Mouse (Mus musculus) heart, embryonic 13.5 days (tissue): ENCODE measurements around the gene Rhox4g. TPM values are rescaled to one million over a fixed set of nuclear protein-coding genes. Genes with fewer than 3 reads are reported as not detected.
"Not testable (repeated sequence)": the region's sequence is repeated elsewhere in the genome, so short reads cannot be mapped to it uniquely, and the experiment has no call there.

Experiments used
- ATAC-seq: fragments of 200-750 bp; cut with Nextera tagmentation; 2 replicates; pipeline ENCODE4 v1.8.0; 2017; ENCODE audit warnings: moderate TSS enrichment; ENCODE audit not compliant: insufficient number of reproducible peaks, low FRiP score, low TSS enrichment; ENCODE audit errors: extremely low read depth
- H3K27ac ChIP-seq: fragments of 300-500 bp; sonication (generic); replicated peaks from 2 replicates; pipeline ENCODE4 v1.5.1; 2015; ENCODE audit warnings: moderate library complexity, mild to moderate bottlenecking, inconsistent platforms
- H3K27me3 ChIP-seq: fragments of 300-500 bp; sonication (generic); replicated peaks from 2 replicates; pipeline ENCODE4 v1.6.1; 2015; ENCODE audit warnings: mild to moderate bottlenecking, inconsistent platforms
- H3K36me3 ChIP-seq: fragments of 300-500 bp; sonication (generic); 2 replicates; pipeline ENCODE4 v1.6.1; 2015; ENCODE audit warnings: mild to moderate bottlenecking, inconsistent platforms
- H3K4me1 ChIP-seq: fragments of 300-500 bp; sonication (generic); 2 replicates; pipeline ENCODE4 v1.6.1; 2015; ENCODE audit warnings: inconsistent platforms
- H3K4me2 ChIP-seq: fragments of 300-500 bp; sonication (generic); 2 replicates; pipeline ENCODE4 v1.6.1; 2015; ENCODE audit warnings: inconsistent platforms, mild to moderate bottlenecking, moderate library complexity
- H3K4me3 ChIP-seq: fragments of 300-500 bp; sonication (generic); 2 replicates; pipeline ENCODE4 v1.5.1; 2015; ENCODE audit warnings: moderate library complexity, mild to moderate bottlenecking, inconsistent platforms
- H3K9ac ChIP-seq: fragments of 300-500 bp; sonication (generic); 2 replicates; pipeline ENCODE4 v1.6.1; 2015; ENCODE audit warnings: inconsistent platforms, mild to moderate bottlenecking, moderate library complexity
- H3K9me3 ChIP-seq: fragments of 300-500 bp; sonication (generic); 2 replicates; pipeline ENCODE4 v1.6.1; 2016; ENCODE audit warnings: inconsistent platforms
- WGBS: fragments of 180-500 bp; shearing (Covaris S2); methylation state at CpG from one replicate; pipeline ENCODE4 v1.1.7; 2015; ENCODE audit warnings: mixed read lengths; 5-methylcytosine and 5-hydroxymethylcytosine counted together
- polyA plus RNA-seq: library from polyadenylated mRNA; unstranded; fragments of >200 nt; fragmentation: Nextera tagmentation; extraction: Ambion mirVana; gene quantifications from 2 replicates; pipeline ENCODE4 v1.2.1, GENCODE M21; 2015

Rhox4g gene
- not detected in 2 replicates for polyA plus RNA-seq

GRCm38 (mm10) chrX:37651227-37651626, at the start of gene Rhox4g:
Rhox4g (minus strand) TSS chrX:37651327.
- not testable (repeated sequence) for H3K4me1 ChIP-seq, H3K4me2 ChIP-seq, H3K27me3 ChIP-seq, H3K9me3 ChIP-seq, H3K27ac ChIP-seq, H3K4me3 ChIP-seq, ATAC-seq, H3K36me3 ChIP-seq, H3K9ac ChIP-seq
- 81% methylated on average over 16 of the region's 20 CpGs for WGBS

DNA sequence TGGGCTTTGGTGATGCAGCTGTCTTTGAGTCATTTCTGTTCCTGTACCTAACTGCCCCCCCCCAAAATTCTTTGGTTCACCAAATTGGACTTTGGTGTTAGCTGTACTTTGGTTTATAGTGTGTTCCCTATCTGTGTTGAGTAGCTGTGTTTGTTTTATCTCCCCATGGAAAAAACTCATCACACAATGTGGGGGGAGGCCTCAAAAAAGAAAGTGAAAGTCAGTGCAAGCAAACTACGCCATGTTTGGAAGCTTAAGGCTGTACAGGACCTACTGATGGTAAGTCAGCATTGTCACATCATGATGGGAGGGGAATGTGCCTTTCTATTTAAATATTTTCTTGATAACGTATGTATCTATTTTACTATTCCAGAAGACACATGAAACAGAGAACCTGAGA, 41.1 kb upstream of the Rhox4g start:
- Histone ChIP-seq H3K4me3 (no peak overlapping the region), H3K36me3 (no peaks in the 10 kb centered on the region), H3K4me2 (no peak overlapping the region), H3K27me3 (no peaks in the 10 kb centered on the region), H3K9ac (no peak overlapping the region), H3K27ac (no peak overlapping the region), H3K4me1 (no peaks in the 10 kb centered on the region), H3K9me3 (no peaks in the 10 kb centered on the region)
- ATAC-seq, result no peak
- WGBS, result 71% methylated on average over 2 of the region's 2 CpGs

DNA sequence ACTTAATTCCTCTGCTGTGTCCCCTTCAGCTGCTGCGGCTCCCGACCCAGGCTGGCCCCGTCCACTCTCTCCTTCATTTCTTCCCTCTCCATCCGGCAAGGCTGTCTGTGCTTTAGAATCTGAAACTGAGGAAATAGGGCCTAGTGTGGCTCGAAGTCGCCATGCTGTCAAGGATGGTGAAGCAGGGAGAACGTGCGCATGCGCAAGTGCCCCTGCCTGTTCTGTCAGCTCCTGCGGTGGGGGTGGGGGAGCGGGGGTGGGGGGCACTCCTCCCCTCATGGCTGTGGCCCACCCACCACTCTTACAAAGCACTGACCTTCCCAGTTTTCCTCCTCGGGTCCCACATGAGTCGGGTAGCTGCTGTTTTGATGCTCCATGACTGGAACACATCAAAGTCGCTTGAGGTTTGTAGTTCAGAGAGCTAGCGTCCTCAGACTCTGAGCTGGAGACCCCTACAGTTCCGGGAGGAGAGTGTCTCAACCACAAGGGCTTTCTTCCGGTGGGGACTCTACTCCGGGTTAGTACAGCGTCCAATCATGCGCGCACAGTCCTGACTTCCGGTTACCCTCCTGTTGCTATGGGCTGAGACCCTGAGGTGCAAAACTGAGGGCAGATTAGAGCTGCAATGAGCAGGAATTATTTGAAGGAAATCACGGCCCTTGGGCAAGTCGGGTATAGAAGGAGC, 32.0 kb upstream of the Rhox4g start:
- no peak for ATAC-seq
- 80% methylated on average over 24 of the region's 24 CpGs for WGBS

GRCm38 (mm10) chrX:37673177-37673576, 22.1 kb upstream of the Rhox4g start, which contains the start of gene Rhox2h:
Rhox2h (minus strand) TSS chrX:37673277.
- not testable (repeated sequence) for H3K4me3 ChIP-seq, H3K36me3 ChIP-seq, ATAC-seq, H3K4me2 ChIP-seq, H3K27ac ChIP-seq, H3K9me3 ChIP-seq, H3K4me1 ChIP-seq, H3K9ac ChIP-seq, H3K27me3 ChIP-seq
- WGBS, result 76% methylated on average over 8 of the region's 8 CpGs

More for the DNA sequence above, 32.0 kb upstream of the Rhox4g start:
- no peak overlapping the region for H3K4me3 ChIP-seq
- H3K9me3 ChIP-seq, result no peaks in the 10 kb centered on the region
- no peaks in the 10 kb centered on the region for H3K36me3 ChIP-seq
- no peak overlapping the region for H3K27ac ChIP-seq
- no peak overlapping the region for H3K4me2 ChIP-seq
- no peaks in the 10 kb centered on the region for H3K27me3 ChIP-seq
- H3K9ac ChIP-seq, result no peak overlapping the region
- no peaks in the 10 kb centered on the region for H3K4me1 ChIP-seq

GRCm38 (mm10) chrX:37668664-37669063, 17.5 kb upstream of the Rhox4g start, which contains the start of gene Rhox3h:
Rhox3h (minus strand) TSS chrX:37668764.
- not testable (repeated sequence) for H3K36me3 ChIP-seq, H3K27ac ChIP-seq, H3K4me1 ChIP-seq, H3K9me3 ChIP-seq, H3K27me3 ChIP-seq, H3K4me3 ChIP-seq, H3K4me2 ChIP-seq, H3K9ac ChIP-seq, ATAC-seq
- WGBS, result 64% methylated on average over 1 of the region's 3 CpGs

DNA sequence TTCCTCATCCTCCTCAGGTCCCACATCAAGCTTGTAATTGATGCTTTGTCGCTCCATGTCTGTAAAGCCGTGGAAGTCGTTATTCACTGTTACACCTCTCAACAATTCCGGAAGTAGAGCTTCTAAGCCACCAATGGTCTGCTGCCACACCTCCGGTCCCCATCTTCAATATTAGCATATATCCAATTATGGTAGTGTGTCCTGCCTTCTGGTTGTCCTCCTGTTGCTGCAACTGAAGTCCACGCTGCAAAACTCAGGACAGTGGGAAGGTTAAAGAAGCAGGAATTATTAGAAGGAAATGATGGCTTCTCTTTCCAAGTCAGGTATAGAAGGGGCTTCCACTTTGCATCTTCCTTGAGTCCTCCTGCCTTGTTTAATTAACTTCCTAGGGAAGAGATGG, 7.8 kb downstream of the Rhox4g start, which contains the start of gene Rhox2g:
Rhox2g (minus strand) TSS at position 101 of the 400 bp plus-strand sequence.
- not testable (repeated sequence) for H3K4me1 ChIP-seq, H3K4me3 ChIP-seq, ATAC-seq, H3K9me3 ChIP-seq, H3K27me3 ChIP-seq, H3K27ac ChIP-seq, H3K36me3 ChIP-seq, H3K9ac ChIP-seq, H3K4me2 ChIP-seq
- 79% methylated on average over 6 of the region's 6 CpGs for WGBS

- not testable (repeated sequence) for H3K27ac ChIP-seq, H3K4me3 ChIP-seq, H3K4me2 ChIP-seq, ATAC-seq, H3K9ac ChIP-seq, H3K27me3 ChIP-seq, H3K4me1 ChIP-seq, H3K36me3 ChIP-seq, H3K9me3 ChIP-seq
- WGBS, result 85% methylated on average over 2 of the region's 2 CpGs
Measured at GRCm38 (mm10) chrX:37628512-37628911, 22.6 kb downstream of the Rhox4g start, which contains the start of gene Rhox3g. Rhox3g (minus strand) TSS chrX:37628612.

- not testable (repeated sequence) for H3K4me2 ChIP-seq, H3K9me3 ChIP-seq, H3K36me3 ChIP-seq, H3K27ac ChIP-seq, H3K27me3 ChIP-seq, H3K4me3 ChIP-seq, H3K9ac ChIP-seq, H3K4me1 ChIP-seq, ATAC-seq
- WGBS, result 83% methylated on average over 17 of the region's 19 CpGs
Measured at GRCm38 (mm10) chrX:37607604-37608003, 43.5 kb downstream of the Rhox4g start, which contains the start of gene Rhox4f. Rhox4f (minus strand) TSS chrX:37607704.

Other genes with a start within 250 kb of the Rhox4g start
- gene Rhox2b, start 239.3 kb downstream of the Rhox4g start, polyA plus RNA-seq, result not detected in 2 replicates
- not detected in 2 replicates for gene Rhox4b, start 218.8 kb downstream of the Rhox4g start, polyA plus RNA-seq
- gene Rhox2c, start 197.6 kb downstream of the Rhox4g start, polyA plus RNA-seq, result not detected in 2 replicates
- not detected in 2 replicates for gene Rhox3c, start 192.7 kb downstream of the Rhox4g start, polyA plus RNA-seq
- gene Rhox4c, start 171.0 kb downstream of the Rhox4g start, polyA plus RNA-seq, result not detected in 2 replicates
- not detected in 2 replicates for gene Rhox2d, start 157.9 kb downstream of the Rhox4g start, polyA plus RNA-seq
- gene Rhox4d, start 137.0 kb downstream of the Rhox4g start, polyA plus RNA-seq, result not detected in 2 replicates
- gene Rhox2e, start 120.9 kb downstream of the Rhox4g start, polyA plus RNA-seq, result not detected in 2 replicates
- gene Rhox3e, start 109.3 kb downstream of the Rhox4g start, polyA plus RNA-seq, result not detected in 2 replicates
- not detected in 2 replicates for gene Rhox4e, start 93.9 kb downstream of the Rhox4g start, polyA plus RNA-seq
- not detected in 2 replicates for gene Rhox2f, start 79.9 kb downstream of the Rhox4g start, polyA plus RNA-seq
- not detected in 2 replicates for gene Rhox3f, start 70.3 kb downstream of the Rhox4g start, polyA plus RNA-seq
- not detected in 2 replicates for gene Rhox4f, start 43.6 kb downstream of the Rhox4g start, polyA plus RNA-seq
- not detected in 2 replicates for gene Rhox3g, start 22.7 kb downstream of the Rhox4g start, polyA plus RNA-seq
- not detected in 2 replicates for gene Rhox2g, start 7.9 kb downstream of the Rhox4g start, polyA plus RNA-seq
- gene Rhox3h, start 17.4 kb upstream of the Rhox4g start, polyA plus RNA-seq, result not detected in 2 replicates
- gene Rhox2h, start 21.9 kb upstream of the Rhox4g start, polyA plus RNA-seq, result not detected in 2 replicates
- gene Rhox5, start 153.5 kb upstream of the Rhox4g start, polyA plus RNA-seq, result 10.6 and 12.4 TPM in 2 replicates
- gene Rhox6, start 175.6 kb upstream of the Rhox4g start, polyA plus RNA-seq, result not detected in 2 replicates
- not detected in 2 replicates for gene Rhox7a, start 180.4 kb upstream of the Rhox4g start, polyA plus RNA-seq
- not detected in 2 replicates for gene Rhox8, start 227.6 kb upstream of the Rhox4g start, polyA plus RNA-seq
- gene Rhox7b, start 245.9 kb upstream of the Rhox4g start, polyA plus RNA-seq, result not detected in 2 replicates